Mouse (Mus musculus) kidney, adult 10 weeks (tissue): ENCODE results near the gene Gon4l. TPM values are rescaled to one million over a fixed set of nuclear protein-coding genes. Genes with fewer than 3 reads are reported as not detected.

Source experiments
- polyA plus RNA-seq: library from polyadenylated mRNA; stranded (reverse); fragments of 350-450 nt; fragmentation: Illumina TruSeq; extraction: RNeasy Lipid Tissue Mini Kit (QIAGEN cat#74804); gene quantifications from one replicate; pipeline ENCODE4 v1.2.3, GENCODE M21; 2014; ENCODE audit warnings: low read depth, low replicate concordance

The Gon4l gene
- polyA plus RNA-seq, result 8.4 TPM

DNA sequence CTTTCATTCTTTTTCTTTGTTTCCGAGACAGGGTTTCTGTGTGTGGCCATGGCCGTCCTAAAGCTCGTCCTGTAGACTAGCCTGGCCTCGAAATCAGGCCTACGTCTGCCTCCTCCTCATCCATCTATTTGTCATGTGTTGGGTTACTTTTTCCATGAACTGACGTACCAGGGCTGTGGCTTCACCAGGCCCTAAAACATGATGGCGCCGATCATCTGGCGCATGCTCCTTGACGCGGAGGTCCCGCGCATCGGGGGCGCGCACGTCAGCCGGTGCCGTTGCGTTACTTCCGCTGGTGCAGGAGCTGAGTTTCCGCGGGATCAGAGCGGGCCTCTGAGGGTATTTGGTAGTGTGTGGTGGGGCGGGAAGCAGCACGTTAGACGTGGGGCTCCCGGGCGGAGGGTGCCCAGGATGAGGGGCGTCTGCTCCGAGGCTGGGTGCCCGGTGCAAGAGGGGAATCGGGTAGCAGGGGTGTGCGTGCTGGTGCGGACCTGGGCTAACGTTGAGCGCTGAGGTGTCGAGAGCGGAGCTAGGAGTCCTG, at the start of gene Gon4l:
TSS of gene Gon4l (plus strand) at position 281 of the 541 bp plus-strand sequence.

DNA sequence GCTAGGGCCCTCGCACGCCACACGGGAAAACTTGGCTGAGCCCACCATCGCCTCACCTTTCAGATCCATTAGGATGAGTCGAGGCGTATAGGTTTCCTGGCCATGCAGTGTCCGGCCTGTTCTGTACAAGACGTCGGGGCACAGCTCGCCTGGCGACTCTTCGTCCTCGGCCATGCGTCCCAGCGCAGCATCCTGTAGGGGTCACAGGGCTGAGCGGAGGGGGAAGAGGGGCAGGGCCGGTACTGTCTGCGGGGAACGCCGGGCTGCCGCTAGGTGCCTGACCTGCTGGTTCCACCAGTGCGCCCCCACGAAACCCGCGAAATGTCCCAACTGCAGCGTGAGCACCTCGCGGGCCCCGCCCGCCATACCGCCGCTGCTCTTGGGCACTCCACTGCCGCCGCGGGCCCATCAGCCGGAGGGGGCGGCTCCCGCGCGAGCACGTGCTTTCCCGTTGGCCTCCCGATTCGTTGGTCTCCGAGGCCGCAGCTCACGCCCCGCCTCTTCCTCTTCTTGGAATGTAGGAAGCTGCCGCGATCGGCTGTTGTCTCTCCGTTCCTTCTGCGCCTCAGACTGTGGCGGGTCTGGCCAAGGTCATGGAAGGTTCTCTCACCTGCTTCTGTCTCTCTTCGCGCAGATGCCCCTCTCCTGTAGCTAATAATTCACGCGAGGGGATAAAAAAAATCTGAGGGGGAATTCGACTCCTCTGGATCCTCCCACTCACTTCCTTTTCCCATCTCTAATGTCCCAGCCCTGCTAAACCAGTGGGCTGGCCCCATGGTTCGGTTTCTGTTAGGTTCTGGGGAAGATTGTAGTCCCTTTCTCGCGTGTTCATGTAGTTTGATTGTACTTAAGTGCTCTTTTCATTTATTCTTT, 78.7 kb downstream of the Gon4l start, which contains the start of gene Msto1:
TSS of gene Msto1 (minus strand) at position 489 of the 873 bp plus-strand sequence.

DNA sequence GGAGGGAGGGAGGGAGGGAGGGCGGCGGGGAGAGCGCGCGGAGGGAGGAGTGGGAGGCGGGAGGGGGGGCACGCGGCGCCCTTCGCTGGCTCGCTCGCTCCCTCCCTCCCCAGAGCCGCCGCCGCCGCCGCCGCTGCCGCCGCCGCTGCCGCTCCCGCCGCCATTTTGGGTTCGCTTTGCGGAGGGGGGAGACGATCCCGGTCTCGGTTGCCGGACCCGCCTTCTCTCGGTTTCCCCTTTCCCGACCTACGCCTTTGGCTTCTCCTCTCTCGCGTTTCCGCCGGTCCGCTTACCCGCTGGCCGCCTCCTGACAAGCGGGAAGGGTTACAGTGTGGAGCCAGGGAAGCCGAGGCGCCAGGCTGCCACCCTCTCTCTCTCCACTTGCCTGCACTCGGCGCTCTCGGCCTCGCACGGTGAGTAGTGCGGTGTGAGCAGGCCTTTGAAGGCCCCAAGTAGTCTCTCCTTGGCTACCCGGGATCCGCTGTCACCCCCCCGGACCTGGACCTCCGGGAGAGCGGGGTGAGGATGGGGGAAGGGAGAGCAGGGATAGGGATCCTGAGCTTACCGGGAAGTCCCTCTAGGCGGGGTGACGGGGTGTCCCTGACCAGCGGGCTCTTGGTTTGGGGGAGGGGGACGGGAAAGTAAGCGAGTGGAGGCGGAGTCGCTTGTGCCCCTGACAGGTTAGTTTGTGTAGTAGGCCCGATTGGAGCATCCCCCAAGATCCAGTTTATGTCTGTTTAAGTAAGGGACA, 115.7 kb downstream of the Gon4l start, which contains the start of the genes Ash1l and Dap3:
TSS of gene Ash1l (plus strand) at position 47 of the 751 bp plus-strand sequence.
TSS of gene Dap3 (minus strand) at position 606 of the 751 bp plus-strand sequence.

Other genes with a start within 250 kb of the Gon4l start
- gene Arhgef2, start 229.3 kb upstream of the Gon4l start, polyA plus RNA-seq, result 11.2 TPM
- not detected for gene Rxfp4, start 182.1 kb upstream of the Gon4l start, polyA plus RNA-seq
- 52.6 TPM for gene Khdc4, start 149.4 kb upstream of the Gon4l start, polyA plus RNA-seq
- 11.8 TPM for gene Rit1, start 118.4 kb upstream of the Gon4l start, polyA plus RNA-seq
- 24.0 TPM for gene Syt11, start 60.1 kb upstream of the Gon4l start, polyA plus RNA-seq
- gene Msto1, start 78.8 kb downstream of the Gon4l start, polyA plus RNA-seq, result 1.1 TPM
- gene Ash1l, start 115.4 kb downstream of the Gon4l start, polyA plus RNA-seq, result 40.4 TPM
- gene Dap3, start 116.0 kb downstream of the Gon4l start, polyA plus RNA-seq, result 106 TPM